Mouse (Mus musculus) MEL (cell line): ENCODE results near the gene Ccl28. TPM values are rescaled to one million over a fixed set of nuclear protein-coding genes. Genes with fewer than 3 reads are reported as not detected.
"Not testable (repeated sequence)": the region's sequence is repeated elsewhere in the genome, so short reads cannot be mapped to it uniquely, and the experiment has no call there.

Experiments
- DNase-seq: peaks from one replicate; pipeline ENCODE4 v3.0.0; 2011; ENCODE audit warnings: low read depth, low spot score
- H3K27ac ChIP-seq: 2 replicates; pipeline ENCODE4 v1.5.1; 2012; ENCODE audit warnings: low read depth, mild to moderate bottlenecking, control low read depth, low read length, moderate library complexity; ENCODE audit not compliant: control insufficient read depth
- H3K27me3 ChIP-seq, 2 experiments: fragments of 150-350 bp in 1 of 2; sonication (generic) in 1 of 2; 2 replicates each; pipeline ENCODE4 v1.6.1; 2012; ENCODE audit warnings: low read length in 2 of 2, mild to moderate bottlenecking in 2 of 2, improper control_type of control experiment in 1 of 2, moderate library complexity in 1 of 2; ENCODE audit not compliant: insufficient read depth in 2 of 2, control insufficient read depth in 1 of 2
- H3K36me3 ChIP-seq, 2 experiments: 2 replicates each; pipeline ENCODE4 v1.6.1; 2012 to 2014; ENCODE audit warnings: low read length in 2 of 2, improper control_type of control experiment in 1 of 2, inconsistent platforms in 1 of 2, mild to moderate bottlenecking in 1 of 2; ENCODE audit not compliant: insufficient read depth in 2 of 2, control insufficient read depth in 1 of 2
- H3K4me1 ChIP-seq, 2 experiments: fragments of 150-350 bp in 1 of 2; sonication (generic) in 1 of 2; 2 replicates each; pipeline ENCODE4 v1.6.1; 2012; ENCODE audit warnings: low read length in 2 of 2, improper control_type of control experiment in 1 of 2, mild to moderate bottlenecking in 1 of 2; ENCODE audit not compliant: insufficient read depth in 2 of 2, control insufficient read depth in 1 of 2
- H3K4me3 ChIP-seq, 2 experiments: fragments of 150-350 bp in 1 of 2; sonication (generic) in 1 of 2; 2 replicates each; pipeline ENCODE4 v1.5.1; 2012; ENCODE audit warnings: low read depth in 2 of 2, low read length in 2 of 2, mild to moderate bottlenecking in 2 of 2, moderate library complexity in 2 of 2, control low read depth in 1 of 2, improper control_type of control experiment in 1 of 2; ENCODE audit not compliant: control insufficient read depth in 1 of 2, insufficient read depth in 1 of 2
- H3K79me2 ChIP-seq: 2 replicates; pipeline ENCODE4 v1.6.1; 2012; ENCODE audit warnings: mild to moderate bottlenecking, low read length, moderate library complexity; ENCODE audit not compliant: control insufficient read depth, poor library complexity, insufficient read depth
- H3K9ac ChIP-seq: 2 replicates; pipeline ENCODE4 v1.6.1; 2012; ENCODE audit warnings: low read depth, mild to moderate bottlenecking, control low read depth, low read length, moderate library complexity; ENCODE audit not compliant: control insufficient read depth, poor library complexity, severe bottlenecking
- H3K9me3 ChIP-seq: fragments of 150-350 bp; sonication (generic); replicated peaks from 2 replicates; pipeline ENCODE4 v1.6.1; 2012; ENCODE audit warnings: mild to moderate bottlenecking, low read length, improper control_type of control experiment, moderate library complexity; ENCODE audit not compliant: insufficient read depth
- EP300 ChIP-seq, 2 experiments: IDR thresholded peaks; 2 replicates each; pipeline ENCODE4 v1.6.1; 2011; ENCODE audit warnings: improper control_type of control experiment in 2 of 2, low read length in 2 of 2, low read depth in 1 of 2, mild to moderate bottlenecking in 1 of 2
- ETS1 ChIP-seq: IDR thresholded peaks from 2 replicates; pipeline ENCODE4 v1.6.1; 2012; ENCODE audit warnings: low read depth, mild to moderate bottlenecking, inconsistent platforms, low read length, improper control_type of control experiment, moderate library complexity
- GABPA ChIP-seq: IDR thresholded peaks from 2 replicates; pipeline ENCODE4 v1.6.1; 2012; ENCODE audit warnings: low read depth, mild to moderate bottlenecking, inconsistent platforms, low read length, improper control_type of control experiment, moderate library complexity
- MAX ChIP-seq: IDR thresholded peaks from 2 replicates; pipeline ENCODE4 v1.6.1; 2011; ENCODE audit warnings: low read length, improper control_type of control experiment
- MEF2A ChIP-seq: IDR thresholded peaks from 2 replicates; pipeline ENCODE4 v1.6.1; 2014; ENCODE audit warnings: low read depth, mild to moderate bottlenecking, inconsistent platforms, low read length, improper control_type of control experiment; ENCODE audit not compliant: poor library complexity, insufficient replicate concordance, severe bottlenecking; ENCODE audit errors: extremely low read depth
- MXI1 ChIP-seq: IDR thresholded peaks from 2 replicates; pipeline ENCODE4 v1.6.1; 2011; ENCODE audit warnings: mild to moderate bottlenecking, low read depth, low read length, improper control_type of control experiment
- MYB ChIP-seq: IDR thresholded peaks from 2 replicates; pipeline ENCODE4 v1.6.1; 2011; ENCODE audit warnings: mild to moderate bottlenecking, low read depth, low read length, improper control_type of control experiment
- NELFE ChIP-seq: IDR thresholded peaks from 2 replicates; pipeline ENCODE4 v1.6.1; 2011; ENCODE audit warnings: low read depth, low read length, improper control_type of control experiment
- SMC3 ChIP-seq: IDR thresholded peaks from 2 replicates; pipeline ENCODE4 v1.6.1; 2011; ENCODE audit warnings: low read depth, low read length, improper control_type of control experiment
- TBP ChIP-seq: IDR thresholded peaks from 2 replicates; pipeline ENCODE4 v1.8.0; 2011; ENCODE audit warnings: low read depth, low read length, improper control_type of control experiment
- USF1 ChIP-seq: IDR thresholded peaks from 2 replicates; pipeline ENCODE4 v1.6.1; 2014; ENCODE audit warnings: low read depth, mild to moderate bottlenecking, inconsistent platforms, low read length, improper control_type of control experiment, moderate library complexity
- USF2 ChIP-seq, 2 experiments: IDR thresholded peaks; 2 replicates each; pipeline ENCODE4 v1.6.1; 2011 to 2012; ENCODE audit warnings: improper control_type of control experiment in 2 of 2, low read length in 2 of 2, borderline replicate concordance in 1 of 2, inconsistent platforms in 1 of 2, low read depth in 1 of 2, mild to moderate bottlenecking in 1 of 2; ENCODE audit not compliant: insufficient read depth in 1 of 2
- ZC3H11A ChIP-seq: IDR thresholded peaks from 2 replicates; pipeline ENCODE4 v1.6.1; 2012; ENCODE audit warnings: low read depth, mild to moderate bottlenecking, inconsistent platforms, low read length, improper control_type of control experiment
- ZKSCAN1 ChIP-seq: IDR thresholded peaks from 2 replicates; pipeline ENCODE4 v1.6.1; 2012; ENCODE audit warnings: low read depth, mild to moderate bottlenecking, inconsistent platforms, low read length, improper control_type of control experiment, moderate library complexity
- polyA plus RNA-seq, 2 experiments: library from polyadenylated mRNA; stranded (reverse) in 1 of 2; unstranded in 1 of 2; fragments of >175 nt in 1 of 2; fragments of >200 nt in 1 of 2; gene quantifications; 2 replicates each; pipeline versions ENCODE4 v1.2.1 to v1.2.4; 2012; ENCODE audit warnings: low replicate concordance in 2 of 2, low read depth in 1 of 2; ENCODE audit not compliant: insufficient read length in 2 of 2, insufficient read depth in 1 of 2, missing spikeins in 1 of 2
- total RNA-seq: library from RNA; depleted of rRNA; stranded (reverse); fragments of 300-350 nt; gene quantifications from 2 replicates; pipeline ENCODE4 v1.2.3, GENCODE M21; 2012

Ccl28 gene
- total and polyA plus RNA-seq, 3 experiments = not detected

- Histone ChIP-seq H3K9ac (no peak overlapping the region), H3K9me3 (no peaks in the 10 kb centered on the region), H3K79me2 (no peaks in the 10 kb centered on the region), H3K27ac (no peak overlapping the region), H3K4me3 (no peak overlapping the region), H3K27me3 (no peaks in the 10 kb centered on the region), H3K4me1 (no peaks in the 10 kb centered on the region), H3K36me3 (no peaks in the 10 kb centered on the region)
- DNase-seq = no peak
- TF ChIP-seq MEF2A = no peak
- no peak for TF ChIP-seq TBP
Observed at GRCm38 (mm10) chr13:119656246-119656645, 32.6 kb downstream of the Ccl28 start.

GRCm38 (mm10) chr13:119656846-119657416 lies 33.3 kb downstream of the Ccl28 start:
- Histone ChIP-seq H3K36me3 (no peaks in the 10 kb centered on the region), H3K4me1 (no peaks in the 10 kb centered on the region), H3K27me3 (no peaks in the 10 kb centered on the region), H3K9me3 (no peaks in the 10 kb centered on the region), H3K4me3 (no peak overlapping the region), H3K9ac (no peak overlapping the region), H3K79me2 (no peaks in the 10 kb centered on the region), H3K27ac (no peak overlapping the region)
- no peak for DNase-seq
- TF ChIP-seq USF1 = no peak
- no peak for TF ChIP-seq MYB
- TF ChIP-seq ZKSCAN1 = no peak
- TF ChIP-seq MAX = no peak
- no peak for TF ChIP-seq MEF2A
- TF ChIP-seq EP300 (IDR thresholded peaks at IDR 0.05; ENCODE audit: low read depth in 1 of 2, low read length in 2 of 2) = no peak
- no peak for TF ChIP-seq SMC3
- TF ChIP-seq GABPA = no peak
- TF ChIP-seq NELFE = no peak
- no peak for TF ChIP-seq USF2 (IDR thresholded peaks at IDR 0.05; ENCODE audit: borderline replicate concordance in 1 of 2, insufficient read depth in 1 of 2, low read depth in 1 of 2, low read length in 2 of 2)
- TF ChIP-seq ZC3H11A = no peak
- TF ChIP-seq ETS1 = no peak
- TF ChIP-seq MXI1 = no peak

- not testable (repeated sequence) for H3K79me2 ChIP-seq, H3K4me1 ChIP-seq, DNase-seq, H3K36me3 ChIP-seq, H3K27ac ChIP-seq, H3K27me3 ChIP-seq, H3K9me3 ChIP-seq, H3K9ac ChIP-seq, H3K4me3 ChIP-seq
Observed at GRCm38 (mm10) chr13:119661420-119661819, 37.8 kb downstream of the Ccl28 start.
